ENCODE assay signal across 9 mouse cellular contexts in the genomic region with DNA sequence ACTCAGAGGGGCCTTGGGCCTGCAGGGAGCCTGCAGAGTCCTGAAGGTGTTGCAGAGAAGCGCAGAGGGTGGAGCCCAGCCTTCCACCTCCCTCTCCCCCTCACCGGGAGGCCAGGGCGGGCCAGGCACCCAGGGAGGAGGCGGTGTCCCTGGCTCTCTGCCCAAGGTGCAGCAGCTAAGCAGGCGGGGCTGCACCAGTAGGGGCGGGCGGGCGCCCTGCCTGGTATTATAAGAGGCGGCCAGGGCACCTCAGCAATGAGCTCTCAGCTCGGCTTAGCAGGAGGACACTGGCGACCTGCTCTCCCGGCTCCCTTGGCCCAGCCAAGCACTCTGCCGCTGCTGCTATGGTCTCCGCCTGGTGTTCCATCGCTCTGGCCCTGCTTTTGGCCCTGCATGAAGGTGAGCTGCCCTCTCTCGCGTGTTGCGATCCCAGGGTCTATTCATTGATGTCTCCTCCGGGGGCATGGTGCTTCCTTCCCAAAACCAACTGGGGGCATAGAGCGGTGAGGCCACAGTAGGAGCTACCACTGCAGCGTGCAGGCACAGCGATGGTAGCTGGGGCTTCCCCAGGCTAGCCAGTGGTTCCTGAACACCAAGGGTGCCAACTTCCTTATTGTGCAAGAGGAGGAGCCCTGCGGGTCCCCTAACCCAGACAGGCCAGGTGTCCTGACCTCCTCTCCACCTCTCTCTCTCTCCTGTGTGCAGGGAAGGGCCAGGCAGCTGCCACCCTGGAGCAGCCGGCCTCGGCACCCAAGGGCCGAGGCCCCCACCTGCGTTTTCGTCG. TPM values are rescaled to one million over a fixed set of nuclear protein-coding genes. Genes with fewer than 3 reads are reported as not detected.
DNase-seq lines count a peak whose midpoint lies in the region; ATAC-seq and TF ChIP-seq lines count a peak whose summit lies in the region.
"Had no signal": no experiment of that assay in that cellular context is flagged by ENCODE, and none has a peak within 500 bp of the region (broad histone marks: within the 10 kb centered on the region; RNA-seq: fewer than 3 reads in every experiment).

Gene Edn2, plus strand, starts transcription at position 41 of the 784 bp plus-strand sequence.

- H3K4me2 ChIP-seq in heart, embryonic 11.5 days = peak within 1 kb of the TSS; percentile 33
- no peak within 1 kb of the TSS for H3K4me2 ChIP-seq in midbrain, embryonic 13.5 days (replicated peaks)
- H3K4me2 ChIP-seq: liver, embryonic 15.5 days had no signal

- no peak within 1 kb of the TSS for H3K27ac ChIP-seq in ES-Bruce4 (ENCODE audit: insufficient read depth, low read length)
- no peak within 1 kb of the TSS for H3K27ac ChIP-seq in heart, embryonic 11.5 days (ENCODE audit: low read depth, low read length)
- H3K27ac ChIP-seq in midbrain, embryonic 13.5 days = no peak within 1 kb of the TSS
- H3K27ac ChIP-seq in layer of hippocampus, adult 2 months = no peak within 1 kb of the TSS
- no peak within 1 kb of the TSS for H3K27ac ChIP-seq in hindbrain, embryonic 10.5 days
- H3K27ac ChIP-seq: liver, embryonic 15.5 days had no signal

- DNase-seq in adrenal gland, adult 18-20 months (ENCODE audit: low spot score in 2 of 2) = peak; percentile 60 to 73
- DNase-seq in kidney, postnatal 10 days = peak; percentile 91
- no peak for DNase-seq in left cerebral cortex, postnatal 14 days (ENCODE audit: low spot score in 2 of 2)
- no peak for DNase-seq in layer of hippocampus, adult 2 months (ENCODE audit: low spot score in 2 of 2)
- no peak for DNase-seq in hindbrain, embryonic 10.5 days (ENCODE audit: low spot score)

- intact Hi-C loops in left cerebral cortex, postnatal 14 days (cut with DNase I) = no loop called here

- peak; percentile 37; the same call in 1 of the 2 replicates for ATAC-seq in heart, embryonic 11.5 days (replicated peaks; ENCODE audit: insufficient number of reproducible peaks, low FRiP score, low TSS enrichment)
- peak; percentile 25; the same call in 1 of the 2 replicates for ATAC-seq in midbrain, embryonic 13.5 days

- H3K4me3 ChIP-seq in ES-Bruce4 (ENCODE audit: low read depth, low read length) = peak within 1 kb of the TSS; percentile 53
- H3K4me3 ChIP-seq in heart, embryonic 11.5 days (ENCODE audit: low read depth, low read length) = no peak within 1 kb of the TSS
- H3K4me3 ChIP-seq in midbrain, embryonic 13.5 days (replicated peaks) = no peak within 1 kb of the TSS
- no peak within 1 kb of the TSS for H3K4me3 ChIP-seq in layer of hippocampus, adult 2 months
- no peak within 1 kb of the TSS for H3K4me3 ChIP-seq in hindbrain, embryonic 10.5 days
- H3K4me3 ChIP-seq: liver, embryonic 15.5 days had no signal

- no peak for TF ChIP-seq POLR2A in ES-Bruce4 (IDR thresholded peaks at IDR 0.05; ENCODE audit: insufficient read depth, low read length)

- no peak for TF ChIP-seq CTCF in ES-Bruce4 (IDR thresholded peaks at IDR 0.05; ENCODE audit: low read depth, low read length)
- no peak for TF ChIP-seq CTCF in layer of hippocampus, adult 2 months (conservative IDR thresholded peaks at IDR 0.05)

- no peak within 1 kb of the TSS for H3K9ac ChIP-seq in ES-Bruce4 (ENCODE audit: low read depth, poor library complexity, severe bottlenecking)
- H3K9ac ChIP-seq in heart, embryonic 11.5 days (ENCODE audit: low read depth, low read length) = no peak within 1 kb of the TSS
- H3K9ac ChIP-seq in midbrain, embryonic 13.5 days (replicated peaks) = no peak within 1 kb of the TSS
- H3K9ac ChIP-seq: liver, embryonic 15.5 days had no signal

- TF ChIP-seq EP300 in ES-Bruce4 (IDR thresholded peaks at IDR 0.05; ENCODE audit: insufficient read depth, low read depth, low read length) = no peak

- no peaks in the 10 kb centered on the region for H3K27me3 ChIP-seq in ES-Bruce4 (ENCODE audit: control insufficient read depth, insufficient read depth, low read length, poor library complexity, severe bottlenecking)
- peaks cover 16% of the 10 kb centered on the region; the same call in 1 of the 2 replicates for H3K27me3 ChIP-seq in heart, embryonic 11.5 days (ENCODE audit: control insufficient read depth, insufficient read depth, low read length)
- no peaks in the 10 kb centered on the region for H3K27me3 ChIP-seq in midbrain, embryonic 13.5 days
- peaks cover 37% of the 10 kb centered on the region for H3K27me3 ChIP-seq in hindbrain, embryonic 10.5 days (ENCODE audit: insufficient read depth, poor library complexity, severe bottlenecking)

- 40% methylated on average over 29 of the region's 29 CpGs for WGBS in heart, embryonic 11.5 days (ENCODE audit: insufficient replicate concordance)
- 38% methylated on average over 29 of the region's 29 CpGs for WGBS in midbrain, embryonic 13.5 days
- WGBS in hindbrain, embryonic 10.5 days = 38% methylated on average over 29 of the region's 29 CpGs

- H3K9me3 ChIP-seq in ES-Bruce4 (replicated peaks; ENCODE audit: control insufficient read depth, insufficient read depth, low read length, poor library complexity, severe bottlenecking) = no peaks in the 10 kb centered on the region
- H3K9me3 ChIP-seq in heart, embryonic 11.5 days (replicated peaks; ENCODE audit: control insufficient read depth, low read length) = no peaks in the 10 kb centered on the region
- H3K9me3 ChIP-seq in midbrain, embryonic 13.5 days = no peaks in the 10 kb centered on the region
- no peaks in the 10 kb centered on the region for H3K9me3 ChIP-seq in hindbrain, embryonic 10.5 days
- H3K9me3 ChIP-seq: liver, embryonic 15.5 days had no signal

- H3K36me3 ChIP-seq in ES-Bruce4 (ENCODE audit: control insufficient read depth, insufficient read depth, low read length, poor library complexity, severe bottlenecking) = no peaks in the 10 kb centered on the region
- no peaks in the 10 kb centered on the region for H3K36me3 ChIP-seq in heart, embryonic 11.5 days (ENCODE audit: control insufficient read depth, insufficient read depth, low read length)
- H3K36me3 ChIP-seq in midbrain, embryonic 13.5 days = no peaks in the 10 kb centered on the region
- H3K36me3 ChIP-seq in hindbrain, embryonic 10.5 days = no peaks in the 10 kb centered on the region
- H3K36me3 ChIP-seq: liver, embryonic 15.5 days had no signal

- H3K4me1 ChIP-seq in ES-Bruce4 (ENCODE audit: control insufficient read depth, insufficient read depth, low read length) = peaks cover 7% of the 10 kb centered on the region
- H3K4me1 ChIP-seq in heart, embryonic 11.5 days (ENCODE audit: control insufficient read depth, insufficient read depth, low read length) = peaks cover 17% of the 10 kb centered on the region
- peaks cover 16% of the 10 kb centered on the region for H3K4me1 ChIP-seq in midbrain, embryonic 13.5 days (replicated peaks)
- peaks cover 18% of the 10 kb centered on the region for H3K4me1 ChIP-seq in hindbrain, embryonic 10.5 days (replicated peaks)
- H3K4me1 ChIP-seq: liver, embryonic 15.5 days had no signal

RNA-seq across cellular contexts. Expression of gene Edn2, which starts in this region (rescaled TPM):
- polyA plus RNA-seq in ES-Bruce4 (2011; ENCODE audit: insufficient read depth, insufficient read length, low read depth, missing spikeins) = 0.42 TPM in 1 of 2 replicates, not detected in the other
- total RNA-seq in adrenal gland, adult 18-20 months (2021) = under 1 TPM in 1 of 2 experiments, not detected in 1; 0.26 TPM
- polyA plus RNA-seq in heart, embryonic 11.5 days (2014; fragmentation: Nextera tagmentation; extraction: Ambion mirVana) = 0.30 and 0.87 TPM in 2 replicates
- polyA plus RNA-seq in midbrain, embryonic 13.5 days (2015; fragmentation: Nextera tagmentation; extraction: Ambion mirVana) = not detected in 2 replicates
- not detected for total RNA-seq in left cerebral cortex, postnatal 14 days (2021)
- total RNA-seq in layer of hippocampus, adult 2 months (2021) = not detected
- polyA plus RNA-seq in hindbrain, embryonic 10.5 days (2016; fragmentation: Nextera tagmentation; extraction: Ambion mirVana) = 0.10 TPM in 1 of 2 replicates, not detected in the other
- polyA plus RNA-seq: liver, embryonic 15.5 days had no signal

Comparison
In these comparisons a context has a peak if more than half of its experiments do, and no peak if none do; other contexts are left out.
1. Peak in DNase-seq in adrenal gland, adult 18-20 months; RNA of the gene not detected or under 1 TPM.
2. Peak in ATAC-seq and H3K4me2 ChIP-seq in heart, embryonic 11.5 days; RNA of the gene not detected or under 1 TPM.
3. Peak in ATAC-seq in midbrain, embryonic 13.5 days; RNA of the gene not detected or under 1 TPM.